Mouse (Mus musculus) ES-Bruce4 (cell line): Measurements from ENCODE around the gene Ntf5. TPM values are rescaled to one million over a fixed set of nuclear protein-coding genes. Genes with fewer than 3 reads are reported as not detected.

Source experiments
- H3K27ac ChIP-seq: 2 replicates; pipeline ENCODE4 v1.5.1; 2012; ENCODE audit warnings: low read length, inconsistent platforms; ENCODE audit not compliant: insufficient read depth
- H3K27me3 ChIP-seq: 2 replicates; pipeline ENCODE4 v1.6.1; 2012; ENCODE audit warnings: mild to moderate bottlenecking, low read length, inconsistent platforms; ENCODE audit not compliant: control insufficient read depth, poor library complexity, insufficient read depth, severe bottlenecking
- H3K36me3 ChIP-seq: 2 replicates; pipeline ENCODE4 v1.6.1; 2012; ENCODE audit warnings: inconsistent platforms, mild to moderate bottlenecking, low read length, moderate library complexity; ENCODE audit not compliant: control insufficient read depth, poor library complexity, insufficient read depth, severe bottlenecking
- H3K4me1 ChIP-seq: one replicate; pipeline ENCODE4 v1.8.1; 2011; ENCODE audit warnings: low read length; ENCODE audit not compliant: control insufficient read depth, insufficient read depth
- H3K4me3 ChIP-seq: 2 replicates; pipeline ENCODE4 v1.5.1; 2011; ENCODE audit warnings: low read depth, mild to moderate bottlenecking, low read length
- H3K9ac ChIP-seq: 2 replicates; pipeline ENCODE4 v1.6.1; 2012; ENCODE audit warnings: low read depth, mild to moderate bottlenecking, inconsistent platforms; ENCODE audit not compliant: poor library complexity, severe bottlenecking
- H3K9me3 ChIP-seq: replicated peaks from 2 replicates; pipeline ENCODE4 v1.6.1; 2012; ENCODE audit warnings: mild to moderate bottlenecking, low read length, inconsistent platforms; ENCODE audit not compliant: control insufficient read depth, poor library complexity, insufficient read depth, severe bottlenecking
- CTCF ChIP-seq: IDR thresholded peaks from one replicate; pipeline ENCODE4 v1.8.1; 2011; ENCODE audit warnings: low read depth, low read length
- EP300 ChIP-seq: IDR thresholded peaks from 2 replicates; pipeline ENCODE4 v1.6.1; 2011; ENCODE audit warnings: low read depth, low read length; ENCODE audit not compliant: insufficient read depth
- POLR2A ChIP-seq: IDR thresholded peaks from one replicate; pipeline ENCODE4 v1.8.1; 2011; ENCODE audit warnings: low read length; ENCODE audit not compliant: insufficient read depth
- polyA plus RNA-seq: library from polyadenylated mRNA; stranded (reverse); fragments of >200 nt; gene quantifications from 2 replicates; pipeline ENCODE4 v1.2.4, GENCODE M21; 2011; ENCODE audit warnings: low read depth; ENCODE audit not compliant: missing spikeins, insufficient read depth, insufficient read length

The Ntf5 gene
- polyA plus RNA-seq, 1 experiment = 5.0 TPM

DNA sequence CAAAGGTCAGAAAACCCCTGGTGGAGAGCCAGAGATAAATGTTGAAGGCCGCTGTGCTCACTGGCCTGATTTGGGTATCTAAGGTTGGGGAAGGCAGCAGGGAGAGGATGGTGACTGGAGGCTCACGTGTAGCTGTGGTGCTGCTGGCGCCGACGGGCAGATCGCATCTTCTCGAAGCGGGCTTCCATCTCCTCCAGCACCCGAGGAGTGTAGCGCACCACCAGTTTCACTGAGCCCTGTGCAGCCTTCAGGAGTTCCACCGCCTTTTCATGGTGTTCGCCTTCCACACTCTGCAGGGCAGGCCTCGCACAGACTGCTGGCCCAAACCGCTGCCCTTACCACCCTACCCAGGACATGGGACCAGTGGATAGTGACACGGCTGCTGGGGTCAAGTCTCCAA lies 45.3 kb upstream of the Ntf5 start:
- Histone ChIP-seq H3K9ac (peak overlapping the region; percentile 50), H3K36me3 (no peaks in the 10 kb centered on the region), H3K27me3 (no peaks in the 10 kb centered on the region), H3K27ac (no peak overlapping the region), H3K4me3 (peak overlapping the region; percentile 82), H3K4me1 (no peaks in the 10 kb centered on the region), H3K9me3 (no peaks in the 10 kb centered on the region)
- TF ChIP-seq POLR2A (no peak), CTCF (no peak), EP300 (no peak)

GRCm38 (mm10) chr7:45369022-45369745 lies 44.3 kb upstream of the Ntf5 start:
- no peak overlapping the region for H3K27ac ChIP-seq
- no peaks in the 10 kb centered on the region for H3K4me1 ChIP-seq
- H3K36me3 ChIP-seq = peaks cover 7% of the 10 kb centered on the region; the same call in 1 of the 2 replicates
- TF ChIP-seq CTCF (no peak), POLR2A (no peak), EP300 (no peak)
- no peak overlapping the region for H3K9ac ChIP-seq
- H3K27me3 ChIP-seq = no peaks in the 10 kb centered on the region
- no peak overlapping the region for H3K4me3 ChIP-seq
- H3K9me3 ChIP-seq = no peaks in the 10 kb centered on the region

GRCm38 (mm10) chr7:45369836-45370474 lies 43.5 kb upstream of the Ntf5 start:
- Histone ChIP-seq H3K9ac (0 out of 2 replicates have a peak overlapping the region, but pooled peaks have one; percentile 4), H3K36me3 (peaks cover 11% of the 10 kb centered on the region), H3K27ac (no peak overlapping the region), H3K4me3 (peak overlapping the region; percentile 53), H3K4me1 (no peaks in the 10 kb centered on the region), H3K27me3 (no peaks in the 10 kb centered on the region), H3K9me3 (no peaks in the 10 kb centered on the region)
- TF ChIP-seq CTCF (no peak), EP300 (no peak)

GRCm38 (mm10) chr7:45370475-45371311 lies 42.8 kb upstream of the Ntf5 start, which contains the start of gene Lin7b:
TSS of gene Lin7b (minus strand) at chr7:45370583.
- no peak within 1 kb of the TSS for H3K27ac ChIP-seq
- peaks cover 14% of the 10 kb centered on the region for H3K36me3 ChIP-seq
- no peaks in the 10 kb centered on the region for H3K27me3 ChIP-seq
- H3K4me3 ChIP-seq = peak within 1 kb of the TSS; percentile 53
- H3K4me1 ChIP-seq = no peaks in the 10 kb centered on the region
- TF ChIP-seq CTCF = no peak
- TF ChIP-seq POLR2A = no peak
- H3K9me3 ChIP-seq = no peaks in the 10 kb centered on the region
- H3K9ac ChIP-seq = 0 out of 2 replicates have a peak within 1 kb of the TSS, but pooled peaks have one; percentile 4

- H3K4me3 ChIP-seq = no peak overlapping the region
- peaks cover 31% of the 10 kb centered on the region for H3K36me3 ChIP-seq
- H3K27ac ChIP-seq = no peak overlapping the region
- H3K9me3 ChIP-seq = no peaks in the 10 kb centered on the region
- H3K4me1 ChIP-seq = no peaks in the 10 kb centered on the region
- TF ChIP-seq CTCF = no peak
- no peak for TF ChIP-seq POLR2A
- TF ChIP-seq EP300 = no peak
- H3K9ac ChIP-seq = no peak overlapping the region
- no peaks in the 10 kb centered on the region for H3K27me3 ChIP-seq
These were observed 41.1 kb upstream of the Ntf5 start for GRCm38 (mm10) chr7:45372371-45372770.

DNA sequence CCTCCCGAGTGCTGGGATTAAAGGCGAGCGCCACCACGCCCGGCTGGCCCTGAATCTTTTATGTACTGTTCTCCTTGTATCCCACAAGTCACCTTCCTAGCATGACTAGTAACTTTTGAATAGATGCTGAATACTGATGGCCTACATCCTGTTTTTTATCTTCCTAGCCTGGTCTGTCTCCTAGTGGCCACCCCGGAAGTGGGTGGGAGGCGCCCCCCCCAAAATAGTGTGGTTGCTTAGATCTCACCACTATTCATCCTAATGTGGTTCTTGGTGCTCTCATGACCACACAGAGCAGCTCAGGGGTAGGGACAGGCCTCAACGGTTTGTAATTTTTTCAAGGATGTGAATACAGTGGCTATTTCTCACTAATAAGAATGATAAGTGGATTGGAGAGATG lies 38.9 kb upstream of the Ntf5 start:
- Histone ChIP-seq H3K9ac (no peak overlapping the region), H3K27ac (no peak overlapping the region), H3K9me3 (no peaks in the 10 kb centered on the region), H3K36me3 (peaks cover 49% of the 10 kb centered on the region), H3K27me3 (no peaks in the 10 kb centered on the region), H3K4me1 (no peaks in the 10 kb centered on the region), H3K4me3 (no peak overlapping the region)
- TF ChIP-seq POLR2A = no peak
- TF ChIP-seq CTCF = no peak
- no peak for TF ChIP-seq EP300
